Mouse (Mus musculus) gonadal fat pad, adult 2 months (tissue): ENCODE measurements around the gene Etv4. TPM values are rescaled to one million over a fixed set of nuclear protein-coding genes. Genes with fewer than 3 reads are reported as not detected.
A peak's percentile ranks its signal among the peaks of the same experiment; 100 is the strongest.

Experiments used
- DNase-seq: peaks from one replicate; pipeline ENCODE4 v3.0.0-alpha.2; 2012; ENCODE audit warnings: low read depth
- polyA plus RNA-seq: library from polyadenylated mRNA; depleted of rRNA; stranded (reverse); fragments of >200 nt; gene quantifications from 2 replicates; pipeline ENCODE4 v1.2.3, GENCODE M21; 2012

The Etv4 gene
- polyA plus RNA-seq, 1 experiment, result 52.1 TPM

- DNase-seq, result peak; percentile 47
These were observed 1.5 kb upstream of the Etv4 start for GRCm38 (mm10) chr11:101786651-101787050.

GRCm38 (mm10) chr11:101785852-101786205, 658 bp upstream of the Etv4 start:
- no peak for DNase-seq

GRCm38 (mm10) chr11:101784488-101785142, 556 bp downstream of the Etv4 start:
- DNase-seq, result no peak

- DNase-seq, result no peak
These were observed 1.1 kb downstream of the Etv4 start for GRCm38 (mm10) chr11:101784072-101784471.

- DNase-seq, result no peak
These were observed 1.6 kb downstream of the Etv4 start for GRCm38 (mm10) chr11:101783584-101783983.

GRCm38 (mm10) chr11:101783135-101783534, 2.0 kb downstream of the Etv4 start:
- no peak for DNase-seq

- DNase-seq, result no peak
These were observed 8.3 kb downstream of the Etv4 start for GRCm38 (mm10) chr11:101776846-101777245.

GRCm38 (mm10) chr11:101772449-101772848, 12.7 kb downstream of the Etv4 start:
- DNase-seq, result no peak

GRCm38 (mm10) chr11:101772027-101772426, 13.1 kb downstream of the Etv4 start:
- DNase-seq, result no peak

GRCm38 (mm10) chr11:101770266-101770665, 14.9 kb downstream of the Etv4 start:
- no peak for DNase-seq

GRCm38 (mm10) chr11:101768721-101769120, 16.4 kb downstream of the Etv4 start:
- no peak for DNase-seq

GRCm38 (mm10) chr11:101767326-101767725, 17.8 kb downstream of the Etv4 start:
- DNase-seq, result no peak

GRCm38 (mm10) chr11:101764546-101764945, 20.6 kb downstream of the Etv4 start:
- DNase-seq, result no peak

GRCm38 (mm10) chr11:101763723-101764122, 21.4 kb downstream of the Etv4 start:
- no peak for DNase-seq

GRCm38 (mm10) chr11:101759530-101759929, 25.6 kb downstream of the Etv4 start:
- no peak for DNase-seq

GRCm38 (mm10) chr11:101758431-101758830, 26.7 kb downstream of the Etv4 start:
- DNase-seq, result no peak

GRCm38 (mm10) chr11:101757366-101757765, 27.8 kb downstream of the Etv4 start:
- no peak for DNase-seq

- peak; percentile 27 for DNase-seq
These were observed 28.6 kb downstream of the Etv4 start for GRCm38 (mm10) chr11:101756616-101757015.

GRCm38 (mm10) chr11:101733596-101733995, 51.6 kb downstream of the Etv4 start:
- no peak for DNase-seq

- DNase-seq, result peak; percentile 78
These were observed 52.4 kb downstream of the Etv4 start, which contains the start of gene Dhx8 for GRCm38 (mm10) chr11:101732518-101733440. TSS of gene Dhx8 (plus strand) at chr11:101732919.

GRCm38 (mm10) chr11:101729308-101729707, 55.9 kb downstream of the Etv4 start:
- no peak for DNase-seq

- no peak for DNase-seq
These were observed 58.4 kb downstream of the Etv4 start for GRCm38 (mm10) chr11:101726765-101727164.

GRCm38 (mm10) chr11:101725043-101725442, 60.1 kb downstream of the Etv4 start:
- no peak for DNase-seq
